Mouse (Mus musculus) C2C12 (cell line): ENCODE measurements around the gene Gprasp1.

ENCODE experiments used
- CTCF ChIP-seq: IDR thresholded peaks from one replicate; pipeline ENCODE4 v1.5.1; 2011; ENCODE audit not compliant: control insufficient read depth, insufficient read depth, insufficient read length
- FOSL1 ChIP-seq: IDR thresholded peaks from one replicate; pipeline ENCODE4 v1.8.0; 2011; ENCODE audit warnings: mild to moderate bottlenecking, low read length; ENCODE audit not compliant: poor library complexity, insufficient read depth, severe bottlenecking

GRCm38 (mm10) chrX:135805780-135806179, 63.2 kb downstream of the Gprasp1 start:
- TF ChIP-seq CTCF = no peak
- no peak for TF ChIP-seq FOSL1
